Mouse (Mus musculus): ENCODE measurements around the gene Eno2. TPM values are rescaled to one million over a fixed set of nuclear protein-coding genes. Genes with fewer than 3 reads are reported as not detected.
"Not testable (repeated sequence)": the region's sequence is repeated elsewhere in the genome, so short reads cannot be mapped to it uniquely, and the experiment has no call there.

Gene Eno2
- total and polyA plus RNA-seq, 3 experiments, result 20.8 to 24.6 (median 23.6) TPM

- no peak for DNase-seq (ENCODE audit: extremely low read depth)
- peak; percentile 3 for TF ChIP-seq RAD21 (IDR thresholded peaks at IDR 0.05; ENCODE audit: low read depth, low read length)
- 0 out of 2 replicates have a peak, but pooled peaks have one; percentile 5 for TF ChIP-seq ZNF384 (IDR thresholded peaks at IDR 0.05; ENCODE audit: low read depth, low read length)
- TF ChIP-seq EP300 (IDR thresholded peaks at IDR 0.05; ENCODE audit: low read length), result no peak
- TF ChIP-seq CTCF (conservative IDR thresholded peaks at IDR 0.05 in 1 of 2, IDR thresholded peaks at IDR 0.05 in 1 of 2; ENCODE audit: low read depth in 2 of 2, low read length in 2 of 2), result peak in 1 of 2 experiments; percentile 16; a peak in 1 of 4 replicates
- TF ChIP-seq ZMIZ1 (IDR thresholded peaks at IDR 0.05; ENCODE audit: low read depth, low read length), result no peak
- Histone ChIP-seq H3K4me2 (ENCODE audit: insufficient read depth, low read depth, poor library complexity, severe bottlenecking) (no peak overlapping the region), H3K79me2 (replicated peaks; ENCODE audit: control insufficient read depth, extremely low read depth, insufficient read depth, poor library complexity, severe bottlenecking) (no peaks in the 10 kb centered on the region), H3K36me3 (replicated peaks in 1 of 2; ENCODE audit: control insufficient read depth in 1 of 2, insufficient read depth in 1 of 2, low read length in 1 of 2) (peaks cover 0 to 8% of the 10 kb centered on the region in 2 experiments), H3K9ac (ENCODE audit: insufficient read depth, low read depth) (no peak overlapping the region), H3K4me3 (replicated peaks in 1 of 3; ENCODE audit: low read depth in 2 of 3, low read length in 2 of 3, poor library complexity in 1 of 3) (no peak overlapping the region), H3K27me3 (replicated peaks) (no peaks in the 10 kb centered on the region), H3K4me1 (ENCODE audit: control insufficient read depth in 1 of 2, insufficient read depth in 2 of 2) (peaks cover 3 to 19% of the 10 kb centered on the region in 2 experiments; a peak in 2 of 4 replicates), H3K27ac (ENCODE audit: insufficient read depth, low read depth) (no peak overlapping the region), H3K9me3 (replicated peaks; ENCODE audit: low read length) (peaks cover 4% of the 10 kb centered on the region)
- dilution Hi-C loops (cut with MboI; ENCODE audit: extremely low pct_ligation_motif_present, extremely low pct_unique_long_range_greater_than_20kb, low sequenced_read_pairs) (no loop called here), in situ Hi-C loops (cut with MboI; ENCODE audit: low pct_ligation_motif_present, low pct_unique_long_range_greater_than_20kb, low sequenced_read_pairs) (no loop called here)
Measured at GRCm38 (mm10) chr6:124803061-124803460, 33.6 kb upstream of the Eno2 start.

GRCm38 (mm10) chr6:124802400-124802799 lies 32.9 kb upstream of the Eno2 start:
- H3K9ac ChIP-seq (ENCODE audit: insufficient read depth, low read depth); H3K79me2 ChIP-seq (replicated peaks; ENCODE audit: control insufficient read depth, extremely low read depth, insufficient read depth, poor library complexity, severe bottlenecking); H3K36me3 ChIP-seq (replicated peaks in 1 of 2; ENCODE audit: control insufficient read depth in 1 of 2, insufficient read depth in 1 of 2, low read length in 1 of 2); H3K9me3 ChIP-seq (replicated peaks; ENCODE audit: low read length); in situ Hi-C loops (cut with MboI; ENCODE audit: low pct_ligation_motif_present, low pct_unique_long_range_greater_than_20kb, low sequenced_read_pairs); H3K4me3 ChIP-seq (replicated peaks in 1 of 3; ENCODE audit: low read depth in 2 of 3, low read length in 2 of 3, poor library complexity in 1 of 3); dilution Hi-C loops (cut with MboI; ENCODE audit: extremely low pct_ligation_motif_present, extremely low pct_unique_long_range_greater_than_20kb, low sequenced_read_pairs); H3K27me3 ChIP-seq (replicated peaks): not testable (repeated sequence)
- TF ChIP-seq TBP (conservative IDR thresholded peaks at IDR 0.05; ENCODE audit: low read depth, low read length) (0 out of 2 replicates have a peak, but pooled peaks have one; percentile 16), IRF4 (IDR thresholded peaks at IDR 0.05; ENCODE audit: low read depth, low read length) (peak; percentile 29; the same call in 1 of the 2 replicates), MYC (IDR thresholded peaks at IDR 0.05; ENCODE audit: low read depth, low read length) (0 out of 2 replicates have a peak, but pooled peaks have one; percentile 34), CHD2 (IDR thresholded peaks at IDR 0.05; ENCODE audit: low read length) (peak; percentile 36; the same call in 1 of the 2 replicates), BHLHE40 (IDR thresholded peaks at IDR 0.05; ENCODE audit: low read depth, low read length) (peak; percentile 43; the same call in 1 of the 2 replicates), TCF12 (IDR thresholded peaks at IDR 0.05; ENCODE audit: low read depth, low read length) (0 out of 2 replicates have a peak, but pooled peaks have one; percentile 18)
- Histone ChIP-seq H3K27ac (ENCODE audit: insufficient read depth, low read depth) (peak overlapping the region; percentile 42), H3K4me1 (ENCODE audit: control insufficient read depth in 1 of 2, insufficient read depth in 2 of 2) (peaks cover 3 to 19% of the 10 kb centered on the region in 2 experiments; a peak in 2 of 4 replicates), H3K4me2 (ENCODE audit: insufficient read depth, low read depth, poor library complexity, severe bottlenecking) (peak overlapping the region; percentile 54)
- peak; percentile 49 for DNase-seq (ENCODE audit: extremely low read depth)

GRCm38 (mm10) chr6:124796200-124796599 lies 26.7 kb upstream of the Eno2 start:
- H3K4me3 ChIP-seq (replicated peaks in 1 of 3; ENCODE audit: low read depth in 2 of 3, low read length in 2 of 3, poor library complexity in 1 of 3), result no peak overlapping the region
- no peak overlapping the region for H3K9ac ChIP-seq (ENCODE audit: insufficient read depth, low read depth)
- H3K4me2 ChIP-seq (ENCODE audit: insufficient read depth, low read depth, poor library complexity, severe bottlenecking), result no peak overlapping the region
- TF ChIP-seq POLR2AphosphoS2 (IDR thresholded peaks at IDR 0.05; ENCODE audit: low read depth, low read length) (peak; percentile 76; the same call in 1 of the 2 replicates), IRF4 (IDR thresholded peaks at IDR 0.05; ENCODE audit: low read depth, low read length) (no peak), TCF12 (IDR thresholded peaks at IDR 0.05; ENCODE audit: low read depth, low read length) (no peak), NRF1 (IDR thresholded peaks at IDR 0.05; ENCODE audit: low read depth, low read length) (no peak), SMC3 (IDR thresholded peaks at IDR 0.05; ENCODE audit: low read depth, low read length) (no peak), RCOR1 (conservative IDR thresholded peaks at IDR 0.05; ENCODE audit: low read depth, low read length) (no peak), USF2 (conservative IDR thresholded peaks at IDR 0.05; ENCODE audit: low read depth, low read length) (no peak), HCFC1 (IDR thresholded peaks at IDR 0.05; ENCODE audit: low read depth, low read length) (no peak)
- H3K27ac ChIP-seq (ENCODE audit: insufficient read depth, low read depth), result no peak overlapping the region
- in situ Hi-C loops (cut with MboI; ENCODE audit: low pct_ligation_motif_present, low pct_unique_long_range_greater_than_20kb, low sequenced_read_pairs) (no loop called here), dilution Hi-C loops (cut with MboI; ENCODE audit: extremely low pct_ligation_motif_present, extremely low pct_unique_long_range_greater_than_20kb, low sequenced_read_pairs) (no loop called here)
- no peak for DNase-seq (ENCODE audit: extremely low read depth)
- no peaks in the 10 kb centered on the region for H3K9me3 ChIP-seq (replicated peaks; ENCODE audit: low read length)
- H3K36me3 ChIP-seq (replicated peaks in 1 of 2; ENCODE audit: control insufficient read depth in 1 of 2, insufficient read depth in 1 of 2, low read length in 1 of 2), result peaks cover 0 to 2% of the 10 kb centered on the region in 2 experiments
- no peaks in the 10 kb centered on the region for H3K4me1 ChIP-seq (ENCODE audit: control insufficient read depth in 1 of 2, insufficient read depth in 2 of 2)
- no peaks in the 10 kb centered on the region for H3K79me2 ChIP-seq (replicated peaks; ENCODE audit: control insufficient read depth, extremely low read depth, insufficient read depth, poor library complexity, severe bottlenecking)
- H3K27me3 ChIP-seq (replicated peaks), result no peaks in the 10 kb centered on the region
